Mouse (Mus musculus): ENCODE results near the gene Mpeg1.

Mpeg1 gene

GRCm38 (mm10) chr19:12460282-12461249 is at the start of gene Mpeg1:
TSS of gene Mpeg1 (plus strand) at chr19:12460779.
- no peak for DNase-seq (ENCODE audit: low spot score in 2 of 2)

GRCm38 (mm10) chr19:12413737-12414136 is 46.8 kb upstream of the Mpeg1 start:
- peak in 1 of 2 experiments; percentile 22 for DNase-seq (ENCODE audit: low spot score in 2 of 2)

GRCm38 (mm10) chr19:12417361-12417760 is 43.2 kb upstream of the Mpeg1 start, which contains the start of gene Olfr1441:
TSS of gene Olfr1441 (plus strand) at chr19:12417433.
- DNase-seq (ENCODE audit: low spot score in 2 of 2), result no peak

DNA sequence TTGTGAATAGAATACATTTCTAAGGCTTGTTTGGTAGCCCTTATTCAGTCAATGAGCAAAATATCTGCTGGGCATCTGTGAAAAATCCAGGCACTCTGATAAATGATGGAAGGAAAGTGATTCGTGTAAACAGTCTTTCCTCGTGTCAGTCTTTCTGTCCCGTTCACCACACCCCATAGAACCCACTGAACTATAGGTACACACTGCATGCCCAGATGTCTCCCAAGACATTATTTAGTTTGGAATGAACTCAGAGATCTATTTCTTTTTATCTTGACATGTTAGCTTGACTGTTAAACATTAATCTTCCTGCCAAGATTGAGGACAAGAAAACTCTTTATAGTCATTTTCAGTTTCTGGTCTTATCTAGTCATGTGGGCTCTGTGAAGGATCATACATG is 42.3 kb upstream of the Mpeg1 start:
- DNase-seq (ENCODE audit: low spot score in 2 of 2), result no peak

DNA sequence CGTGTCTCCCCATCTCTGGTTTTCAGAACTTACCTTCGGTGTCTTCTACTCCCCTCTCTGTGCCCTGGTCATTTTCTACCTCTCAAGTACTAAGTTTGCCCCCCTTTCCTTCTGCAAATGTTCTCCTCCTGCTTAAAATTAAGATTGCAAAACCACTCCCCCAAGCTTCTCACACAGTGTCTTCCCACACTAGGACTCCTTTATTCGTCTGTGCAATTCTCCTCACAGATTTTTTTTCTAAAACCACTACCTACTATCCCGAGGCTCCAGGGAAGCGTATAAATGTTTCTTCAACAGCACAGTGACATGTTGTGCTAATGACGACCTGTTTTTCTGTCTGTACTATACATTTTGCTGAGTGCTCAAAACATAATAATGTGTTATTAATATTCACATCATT is 40.0 kb upstream of the Mpeg1 start:
- no peak for DNase-seq (ENCODE audit: low spot score in 2 of 2)

- no peak for DNase-seq (ENCODE audit: low spot score in 2 of 2)
These were observed 38.9 kb upstream of the Mpeg1 start for GRCm38 (mm10) chr19:12421680-12422079.

GRCm38 (mm10) chr19:12427101-12427500 is 33.5 kb upstream of the Mpeg1 start:
- no peak for DNase-seq (ENCODE audit: low spot score in 2 of 2)

DNA sequence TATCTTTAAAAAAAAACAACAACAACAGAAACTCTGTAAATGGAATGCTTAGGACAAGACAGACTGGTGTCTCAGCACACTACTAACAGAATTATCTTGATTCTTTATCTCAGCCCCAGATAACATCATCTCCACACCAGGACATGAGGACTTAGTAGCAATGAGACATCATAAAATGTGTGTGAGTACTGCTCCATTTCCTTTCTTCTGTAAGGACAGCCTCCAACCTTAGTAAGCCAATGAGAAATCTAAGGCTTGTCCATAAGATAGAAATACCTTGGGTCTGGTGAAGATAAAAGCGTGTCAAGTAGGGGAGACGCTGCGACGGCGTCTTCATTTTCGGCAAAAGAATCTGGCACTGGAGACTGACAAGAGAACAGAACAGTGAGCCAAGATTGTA is 33.0 kb upstream of the Mpeg1 start, which contains the start of gene Pfpl:
TSS of gene Pfpl (plus strand) at position 301 of the 400 bp plus-strand sequence.
- no peak for DNase-seq (ENCODE audit: low spot score in 2 of 2)

DNA sequence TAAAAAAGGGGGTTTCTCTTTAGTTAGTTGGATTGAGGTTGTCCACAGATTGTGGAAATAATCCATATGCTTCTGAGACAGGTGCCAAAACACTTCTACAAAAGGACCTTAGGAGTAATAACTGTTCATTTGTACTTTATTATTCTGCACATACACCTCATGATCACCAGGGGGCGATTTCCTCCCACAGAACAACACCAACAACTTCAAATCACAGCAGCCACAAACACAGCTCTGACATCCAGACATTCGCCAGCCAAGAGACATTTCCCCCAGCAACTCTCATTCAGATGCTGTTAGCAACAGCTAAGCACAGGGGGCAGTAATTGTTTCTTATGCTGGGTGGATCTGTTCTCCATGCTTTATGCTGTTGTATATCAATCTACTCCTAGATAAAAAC is 27.5 kb upstream of the Mpeg1 start:
- DNase-seq (ENCODE audit: low spot score in 2 of 2), result no peak

DNA sequence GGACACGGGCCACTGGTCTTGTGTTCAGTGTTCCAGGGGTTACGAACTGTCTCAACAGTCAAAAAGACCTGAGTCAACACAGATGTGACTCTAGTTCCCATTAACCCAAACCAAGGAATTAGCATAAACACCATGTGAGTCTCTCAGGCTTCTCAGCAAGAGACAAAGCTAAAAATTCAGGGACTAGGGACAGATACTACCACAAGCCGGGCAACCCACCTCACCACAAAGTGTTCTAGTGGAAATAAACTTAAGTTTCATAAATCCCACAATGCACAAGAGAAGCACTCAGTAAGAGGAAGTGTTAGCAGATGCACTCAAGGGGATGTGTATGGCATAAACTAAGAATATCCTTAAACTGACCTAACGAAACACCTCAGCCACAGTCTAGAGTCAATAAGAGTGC is 25.6 kb upstream of the Mpeg1 start:
- no peak for DNase-seq (ENCODE audit: low spot score in 2 of 2)

DNA sequence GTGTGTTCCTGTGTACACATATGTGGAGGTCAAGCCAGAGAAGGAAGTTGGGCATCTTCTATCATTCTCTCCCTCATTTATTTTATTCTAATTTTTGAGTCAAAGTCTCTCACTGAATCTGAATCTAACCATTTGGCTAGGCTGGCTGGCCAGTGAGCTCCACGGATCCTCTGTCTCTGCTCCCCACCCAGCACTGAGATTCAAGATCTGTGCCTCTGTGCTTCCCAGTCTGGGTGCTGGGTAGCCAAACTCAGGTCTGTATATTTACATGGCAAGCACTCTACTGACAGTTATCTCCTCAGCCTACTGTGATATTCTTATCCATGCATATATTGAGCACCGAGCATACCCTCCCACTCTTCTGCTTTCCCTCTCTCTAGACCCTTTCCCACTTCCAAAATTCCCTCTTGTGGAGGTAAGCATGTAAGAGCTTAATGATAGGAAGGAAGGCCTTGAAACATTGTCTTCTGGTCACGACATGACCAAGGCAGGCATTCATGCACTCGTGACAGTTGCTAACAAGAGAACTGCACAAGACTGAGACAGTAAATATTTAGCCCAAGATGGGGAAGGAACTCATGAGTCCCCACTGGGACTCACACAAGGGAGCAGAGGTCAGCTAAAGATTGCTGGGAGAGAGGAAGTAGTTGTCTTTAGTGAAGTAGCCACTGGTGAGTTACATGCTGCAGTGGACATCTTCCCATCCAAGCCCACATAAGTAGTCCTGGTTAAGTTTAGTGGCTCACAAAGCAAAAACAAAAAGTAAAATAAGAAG is 24.6 kb upstream of the Mpeg1 start:
- no peak for DNase-seq (ENCODE audit: low spot score in 2 of 2)

GRCm38 (mm10) chr19:12439581-12439980 is 21.0 kb upstream of the Mpeg1 start:
- no peak for DNase-seq (ENCODE audit: low spot score in 2 of 2)

DNA sequence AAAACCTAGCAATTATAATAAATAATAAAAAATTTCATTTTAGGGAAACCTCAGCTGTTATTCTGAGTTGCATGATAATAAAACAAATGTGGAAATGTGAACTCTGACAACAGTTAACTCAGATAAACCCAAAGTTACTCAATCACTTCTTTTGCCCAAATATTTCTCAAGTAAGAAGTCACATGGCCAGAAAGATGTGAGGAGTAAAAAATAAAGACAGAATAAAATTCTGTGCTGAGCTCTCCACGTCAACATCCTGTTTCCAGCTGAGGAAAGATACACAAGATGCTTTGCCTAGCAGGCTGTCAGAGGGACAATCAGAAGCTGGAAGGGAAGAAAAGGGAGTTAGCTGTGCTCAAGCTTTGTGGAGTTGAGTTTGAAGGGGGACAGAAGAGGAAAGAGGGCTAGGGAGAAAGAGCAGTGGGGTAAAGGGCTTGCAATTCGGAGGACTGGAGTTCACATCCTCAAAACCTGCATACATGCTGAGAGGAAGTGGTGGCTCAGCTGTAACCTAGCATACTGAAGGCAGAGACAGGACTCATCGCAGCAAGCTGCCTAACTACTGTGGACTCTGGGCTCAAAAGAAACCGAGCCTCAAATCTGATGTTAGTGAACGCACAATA is 20.4 kb upstream of the Mpeg1 start:
- no peak for DNase-seq (ENCODE audit: low spot score in 2 of 2)

GRCm38 (mm10) chr19:12442560-12442959 is 18.0 kb upstream of the Mpeg1 start:
- DNase-seq (ENCODE audit: low spot score in 2 of 2), result no peak

GRCm38 (mm10) chr19:12445014-12445413 is 15.6 kb upstream of the Mpeg1 start:
- no peak for DNase-seq (ENCODE audit: low spot score in 2 of 2)

GRCm38 (mm10) chr19:12457401-12458066 is 3.0 kb upstream of the Mpeg1 start:
- DNase-seq (ENCODE audit: low spot score in 2 of 2), result no peak

DNA sequence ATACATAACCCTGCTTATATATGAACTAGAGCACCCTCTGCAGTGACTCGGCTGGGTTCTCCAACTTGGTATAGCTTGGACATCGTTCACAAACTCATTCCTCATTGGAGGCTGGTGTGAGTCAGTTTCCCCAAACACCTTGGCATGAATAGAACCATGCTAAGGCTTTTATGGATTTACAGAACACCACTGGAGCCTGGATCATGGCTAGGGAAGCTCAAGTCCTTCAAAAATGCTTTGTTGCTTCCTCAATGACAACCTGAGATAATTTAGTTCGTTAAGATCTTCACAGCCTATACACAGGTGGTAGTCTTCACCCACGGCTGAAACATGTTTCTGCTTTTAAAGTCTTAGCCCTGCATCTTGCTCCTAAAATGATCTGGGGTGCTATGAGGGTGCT is 1.1 kb upstream of the Mpeg1 start:
- DNase-seq (ENCODE audit: low spot score in 2 of 2), result no peak

DNA sequence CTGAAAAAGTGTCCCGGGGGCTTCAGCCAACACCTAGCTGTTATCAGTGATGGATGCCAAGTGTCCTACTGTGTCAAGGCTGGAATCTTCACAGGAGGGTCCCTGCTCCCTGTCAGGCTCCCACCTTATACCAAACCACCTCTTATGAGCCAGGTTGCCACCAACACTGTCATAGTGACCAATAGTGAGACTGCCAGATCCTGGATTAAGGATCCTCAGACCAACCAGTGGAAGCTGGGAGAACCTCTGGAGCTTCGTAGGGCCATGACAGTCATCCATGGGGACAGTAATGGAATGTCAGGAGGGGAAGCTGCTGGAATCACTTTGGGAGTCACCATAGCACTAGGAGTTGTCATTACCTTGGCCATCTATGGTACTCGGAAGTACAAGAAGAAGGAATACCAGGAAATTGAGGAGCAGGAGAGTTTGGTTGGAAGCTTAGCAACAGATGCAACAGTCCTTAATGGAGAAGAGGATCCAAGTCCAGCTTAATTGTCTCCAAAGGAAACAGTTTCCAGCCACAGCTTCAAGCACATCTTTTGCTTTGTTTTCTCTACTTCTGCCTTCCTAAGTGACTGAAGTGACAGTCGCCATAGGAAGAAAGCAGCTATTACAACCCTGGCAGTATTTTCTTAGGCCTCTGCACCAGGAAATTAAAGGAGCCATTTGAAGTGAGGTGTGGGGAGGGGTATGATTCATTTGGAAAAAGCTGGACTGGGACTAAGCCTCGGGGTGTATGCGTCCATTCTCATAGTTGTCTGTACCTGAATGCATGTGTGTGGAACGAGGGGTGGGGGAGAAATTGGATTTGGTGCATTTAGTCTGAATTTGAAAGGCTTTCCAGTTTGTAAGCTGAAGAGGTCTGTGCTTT is 2.5 kb downstream of the Mpeg1 start:
- no peak for DNase-seq (ENCODE audit: low spot score in 2 of 2)

DNA sequence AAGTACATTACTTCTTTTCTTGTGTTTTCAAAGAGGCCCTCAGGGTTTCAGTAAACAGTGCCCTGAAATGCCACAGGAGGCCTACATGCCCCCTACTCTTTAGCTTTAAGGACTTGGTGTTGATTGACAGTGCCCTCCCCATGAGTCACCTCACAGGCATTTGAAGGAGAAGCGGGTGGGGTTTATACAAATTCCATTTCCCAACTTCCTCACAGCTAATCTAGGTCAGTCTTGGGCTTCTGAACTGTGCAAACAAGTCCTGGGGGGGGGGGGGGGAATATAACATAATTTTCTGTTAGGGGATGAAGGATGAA is 3.1 kb downstream of the Mpeg1 start:
- DNase-seq (ENCODE audit: low spot score in 2 of 2), result no peak

DNA sequence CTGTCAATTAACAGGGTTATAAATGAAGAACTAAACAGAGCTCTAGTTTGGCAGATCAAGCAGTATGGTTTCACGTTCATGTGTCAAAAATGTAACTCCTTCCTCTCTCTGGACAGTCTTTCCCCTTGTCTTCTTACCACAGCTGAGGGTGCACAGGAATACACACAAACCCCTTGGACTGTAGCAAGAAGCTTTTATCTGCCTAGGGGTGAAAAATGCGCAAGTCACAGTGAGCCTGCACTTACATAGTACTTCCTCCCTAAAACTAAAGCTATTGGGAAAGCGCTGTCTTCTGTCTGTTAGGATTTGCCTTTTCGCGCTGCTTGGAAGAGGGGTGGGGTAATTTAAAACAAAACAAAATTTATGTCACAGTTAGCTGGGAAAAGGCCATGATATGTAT is 3.5 kb downstream of the Mpeg1 start:
- no peak for DNase-seq (ENCODE audit: low spot score in 2 of 2)

- no peak for DNase-seq (ENCODE audit: low spot score in 2 of 2)
These were observed 4.1 kb downstream of the Mpeg1 start for GRCm38 (mm10) chr19:12464674-12465073.
